Mouse (Mus musculus): ENCODE results near the gene Apol9a. TPM values are rescaled to one million over a fixed set of nuclear protein-coding genes. Genes with fewer than 3 reads are reported as not detected.

Apol9a gene
- polyA plus RNA-seq (2014; fragmentation: Illumina TruSeq; extraction: RNeasy Lipid Tissue Mini Kit (QIAGEN cat#74804); ENCODE audit: low read depth, low replicate concordance): 0.41 TPM

DNA sequence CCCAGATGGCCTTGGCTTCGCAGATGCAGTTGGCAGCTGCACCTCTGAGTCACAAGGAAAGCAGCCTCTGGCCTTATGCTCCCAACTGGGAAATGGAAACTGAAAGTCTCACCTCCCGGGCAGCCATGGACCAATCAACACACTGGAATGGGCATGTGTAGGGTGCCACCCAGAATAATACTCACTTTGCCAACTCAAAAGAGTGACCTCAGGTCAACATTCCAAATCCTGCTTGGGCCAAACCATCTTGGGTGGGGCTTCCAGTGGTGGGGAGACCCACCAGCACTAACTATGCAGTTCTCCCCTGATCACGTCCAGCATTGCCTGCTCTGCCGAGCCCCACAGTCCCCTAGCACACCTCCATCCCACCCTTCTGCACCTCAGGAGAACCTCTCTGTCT lies at the start of gene Apol9a:
TSS of gene Apol9a (minus strand) at position 101 of the 400 bp plus-strand sequence.

DNA sequence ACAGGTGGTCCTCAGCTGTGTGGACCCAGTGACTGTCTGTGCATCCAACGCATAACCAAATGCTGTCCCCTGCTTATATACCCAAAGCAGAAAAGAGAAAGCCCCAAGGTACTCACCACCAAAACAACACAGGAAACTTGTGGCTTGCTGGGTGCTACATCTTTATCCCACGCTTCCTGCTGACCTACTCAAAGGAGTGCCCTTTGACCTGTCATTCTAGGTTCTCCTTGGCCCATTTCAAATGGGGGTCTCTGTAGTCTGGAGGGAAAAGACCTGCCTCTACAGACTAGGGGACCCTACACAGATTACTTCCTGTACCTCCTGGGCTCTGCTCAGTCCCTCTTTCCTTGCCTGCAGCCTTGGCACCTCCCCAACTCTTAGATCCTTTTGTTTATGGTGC lies 36.5 kb upstream of the Apol9a start, which contains the start of gene Apol7b:
TSS of gene Apol7b (minus strand) at position 101 of the 400 bp plus-strand sequence.

DNA sequence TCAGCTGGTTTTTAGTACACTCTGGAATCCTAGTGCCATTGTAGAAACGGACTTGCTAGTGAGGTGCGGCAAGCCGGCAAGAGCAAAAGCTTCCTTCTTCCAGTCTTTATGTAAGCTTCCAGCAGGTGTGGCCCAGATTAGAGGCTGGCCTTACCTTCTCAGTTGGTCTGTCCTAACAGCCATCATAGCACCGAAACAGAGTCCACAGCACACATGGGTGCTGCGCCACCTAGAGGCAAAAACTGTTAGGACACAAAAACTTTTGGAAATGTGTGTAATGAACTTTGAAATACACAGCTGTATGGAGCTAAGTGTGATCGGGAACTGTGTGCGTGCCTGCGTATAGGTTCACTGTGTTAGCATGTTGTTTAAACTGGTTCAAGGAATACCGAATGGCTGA lies 11.9 kb downstream of the Apol9a start, which contains the start of gene Apol7a:
TSS of gene Apol7a (minus strand) at position 84 of the 400 bp plus-strand sequence.

Other genes starting within 250 kb of the Apol9a start
- 45.2 TPM for gene Rbfox2, start 104.1 kb downstream of the Apol9a start, polyA plus RNA-seq (2014; fragmentation: Illumina TruSeq; extraction: RNeasy Lipid Tissue Mini Kit (QIAGEN cat#74804); ENCODE audit: low read depth, low replicate concordance)
- not detected for gene Apol7a, start 12.0 kb downstream of the Apol9a start, polyA plus RNA-seq (2014; fragmentation: Illumina TruSeq; extraction: RNeasy Lipid Tissue Mini Kit (QIAGEN cat#74804); ENCODE audit: low read depth, low replicate concordance)
- gene Apol7b, start 36.4 kb upstream of the Apol9a start, polyA plus RNA-seq (2014; fragmentation: Illumina TruSeq; extraction: RNeasy Lipid Tissue Mini Kit (QIAGEN cat#74804); ENCODE audit: low read depth, low replicate concordance): not detected
- gene Apol10a, start 65.9 kb upstream of the Apol9a start, polyA plus RNA-seq (2014; fragmentation: Illumina TruSeq; extraction: RNeasy Lipid Tissue Mini Kit (QIAGEN cat#74804); ENCODE audit: low read depth, low replicate concordance): not detected
- gene Apol11a, start 97.1 kb upstream of the Apol9a start, polyA plus RNA-seq (2014; fragmentation: Illumina TruSeq; extraction: RNeasy Lipid Tissue Mini Kit (QIAGEN cat#74804); ENCODE audit: low read depth, low replicate concordance): not detected
- gene Apol7c, start 122.2 kb upstream of the Apol9a start, polyA plus RNA-seq (2014; fragmentation: Illumina TruSeq; extraction: RNeasy Lipid Tissue Mini Kit (QIAGEN cat#74804); ENCODE audit: low read depth, low replicate concordance): not detected
- gene 1700025B11Rik, start 150.8 kb upstream of the Apol9a start, polyA plus RNA-seq (2014; fragmentation: Illumina TruSeq; extraction: RNeasy Lipid Tissue Mini Kit (QIAGEN cat#74804); ENCODE audit: low read depth, low replicate concordance): not detected
- 1.3 TPM for gene Apol10b, start 185.0 kb upstream of the Apol9a start, polyA plus RNA-seq (2014; fragmentation: Illumina TruSeq; extraction: RNeasy Lipid Tissue Mini Kit (QIAGEN cat#74804); ENCODE audit: low read depth, low replicate concordance)
- not detected for gene Gm36245, start 188.1 kb upstream of the Apol9a start, polyA plus RNA-seq (2014; fragmentation: Illumina TruSeq; extraction: RNeasy Lipid Tissue Mini Kit (QIAGEN cat#74804); ENCODE audit: low read depth, low replicate concordance)
- gene Apol11b, start 232.2 kb upstream of the Apol9a start, polyA plus RNA-seq (2014; fragmentation: Illumina TruSeq; extraction: RNeasy Lipid Tissue Mini Kit (QIAGEN cat#74804); ENCODE audit: low read depth, low replicate concordance): not detected